Mouse (Mus musculus): ENCODE measurements around the gene Tle2. TPM values are rescaled to one million over a fixed set of nuclear protein-coding genes. Genes with fewer than 3 reads are reported as not detected.

Tle2 gene
- polyA plus RNA-seq, 1 experiment from 2014 or later: 29.7 TPM

DNA sequence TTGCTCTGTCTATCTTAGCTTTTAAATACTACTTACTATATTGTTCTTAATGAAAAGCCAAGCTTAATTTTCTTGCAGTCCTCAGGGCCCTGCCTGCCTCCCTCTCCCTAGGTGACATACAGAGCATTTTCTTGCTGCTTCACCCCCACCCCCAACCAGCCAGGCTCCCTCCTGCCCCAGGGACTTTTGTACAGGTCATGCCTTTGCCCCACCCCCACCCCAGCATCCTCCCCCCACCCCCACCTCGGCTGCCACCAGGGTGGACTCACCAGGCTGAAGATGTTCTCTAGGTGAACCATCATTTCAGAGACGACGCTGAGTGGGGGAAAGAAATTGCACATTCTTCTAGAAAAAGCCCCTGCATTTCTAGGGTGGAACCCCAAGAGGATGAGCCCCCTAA is 24.0 kb downstream of the Tle2 start:
- H3K36me3 ChIP-seq (replicated peaks; ENCODE audit: control insufficient read depth, insufficient read depth): no peaks in the 10 kb centered on the region
- DNase-seq (ENCODE audit: low spot score) (no peak), ATAC-seq (ENCODE audit: low FRiP score) (no peak)
- H3K27me3 ChIP-seq (ENCODE audit: control insufficient read depth, insufficient read depth, low read length): peaks cover 38% of the 10 kb centered on the region
- H3K9ac ChIP-seq: no peak overlapping the region
- peaks cover 30% of the 10 kb centered on the region for H3K4me1 ChIP-seq (replicated peaks; ENCODE audit: control insufficient read depth, insufficient read depth, low read length)
- no peak overlapping the region for H3K4me3 ChIP-seq (replicated peaks; ENCODE audit: low read length)
- no peak overlapping the region for H3K4me2 ChIP-seq (replicated peaks)
- 26% methylated on average over 3 of the region's 3 CpGs for WGBS
- H3K27ac ChIP-seq: no peak overlapping the region
- no peaks in the 10 kb centered on the region for H3K9me3 ChIP-seq (ENCODE audit: control insufficient read depth, low read length)

DNA sequence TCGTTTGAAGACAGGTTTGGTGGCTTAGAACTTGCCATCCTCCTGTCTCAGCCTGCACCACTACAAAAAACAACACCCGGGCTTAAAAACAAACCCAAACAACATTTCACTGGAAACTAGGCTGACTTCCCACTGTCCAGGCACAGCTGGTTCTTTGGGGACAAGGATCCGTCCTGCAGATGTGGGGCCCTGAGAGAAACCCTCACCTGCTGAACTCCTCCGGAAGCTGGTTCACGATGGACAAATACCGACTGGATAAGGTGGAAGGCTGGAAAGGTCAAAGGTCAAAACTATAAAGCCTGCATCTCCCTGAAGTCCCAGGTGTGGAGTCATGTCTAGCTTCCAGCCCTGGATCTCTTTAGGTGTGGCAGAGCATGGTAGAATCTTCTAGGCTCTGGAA is 24.5 kb downstream of the Tle2 start:
- Histone ChIP-seq H3K4me2 (replicated peaks) (no peak overlapping the region), H3K27me3 (ENCODE audit: control insufficient read depth, insufficient read depth, low read length) (peaks cover 32% of the 10 kb centered on the region)
- no peak for ATAC-seq (ENCODE audit: low FRiP score)

DNA sequence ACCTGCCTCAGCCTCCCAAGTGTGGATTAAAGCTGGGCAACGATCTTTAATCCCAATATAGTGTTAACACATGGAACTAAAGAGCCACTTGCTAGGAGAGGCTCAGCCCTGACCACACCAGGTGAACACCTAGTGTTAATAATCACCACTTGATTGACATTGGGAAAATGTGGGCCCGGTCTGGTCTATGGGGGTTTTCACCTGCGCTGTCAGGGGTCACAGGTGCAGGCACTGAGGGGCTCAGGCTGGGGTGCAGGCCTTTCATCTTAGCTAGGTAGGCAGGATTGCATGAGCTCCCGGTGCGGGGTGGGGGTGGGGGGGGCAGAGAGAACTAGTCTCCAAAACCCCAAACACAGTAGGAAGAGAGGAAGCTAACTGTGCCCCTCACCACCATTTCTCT is 25.3 kb downstream of the Tle2 start:
- WGBS: 81% methylated on average over 5 of the region's 5 CpGs
- no peak overlapping the region for H3K4me2 ChIP-seq (replicated peaks)
- no peaks in the 10 kb centered on the region for H3K36me3 ChIP-seq (replicated peaks; ENCODE audit: control insufficient read depth, insufficient read depth)
- H3K27me3 ChIP-seq (ENCODE audit: control insufficient read depth, insufficient read depth, low read length): peaks cover 25% of the 10 kb centered on the region
- no peak overlapping the region for H3K4me3 ChIP-seq (replicated peaks; ENCODE audit: low read length)
- H3K27ac ChIP-seq: no peak overlapping the region
- no peak overlapping the region for H3K9ac ChIP-seq
- H3K9me3 ChIP-seq (ENCODE audit: control insufficient read depth, low read length): no peaks in the 10 kb centered on the region
- DNase-seq (ENCODE audit: low spot score) (no peak), ATAC-seq (ENCODE audit: low FRiP score) (no peak)
- H3K4me1 ChIP-seq (replicated peaks; ENCODE audit: control insufficient read depth, insufficient read depth, low read length): peaks cover 30% of the 10 kb centered on the region

More for the DNA sequence above, 24.5 kb downstream of the Tle2 start:
- H3K4me3 ChIP-seq (replicated peaks; ENCODE audit: low read length): no peak overlapping the region
- H3K27ac ChIP-seq: no peak overlapping the region
- no peaks in the 10 kb centered on the region for H3K9me3 ChIP-seq (ENCODE audit: control insufficient read depth, low read length)
- WGBS: 65% methylated on average over 6 of the region's 6 CpGs
- no peak overlapping the region for H3K9ac ChIP-seq
- DNase-seq (ENCODE audit: low spot score): no peak
- H3K4me1 ChIP-seq (replicated peaks; ENCODE audit: control insufficient read depth, insufficient read depth, low read length): peaks cover 30% of the 10 kb centered on the region
- H3K36me3 ChIP-seq (replicated peaks; ENCODE audit: control insufficient read depth, insufficient read depth): no peaks in the 10 kb centered on the region

DNA sequence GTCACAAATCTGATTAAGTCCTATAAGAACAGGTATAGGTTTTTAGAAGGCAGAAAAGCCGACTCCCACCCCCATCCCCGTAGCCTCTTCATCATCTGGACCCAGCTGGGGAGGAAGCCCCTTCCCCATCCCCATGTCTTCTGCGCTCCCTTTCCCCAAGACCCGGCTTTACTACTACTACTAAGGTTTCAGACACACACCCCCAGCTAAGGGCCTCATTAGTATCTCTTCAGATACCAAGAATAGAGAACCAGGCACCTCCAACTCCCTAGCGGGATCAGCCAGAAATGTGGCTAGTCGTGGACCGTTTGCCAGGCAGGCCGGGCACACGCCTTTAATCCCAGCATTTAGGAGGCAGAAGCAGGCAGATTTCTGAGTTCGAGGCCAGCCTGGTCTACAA is 25.7 kb downstream of the Tle2 start:
- ATAC-seq (ENCODE audit: low FRiP score) (no peak), DNase-seq (ENCODE audit: low spot score) (no peak)
- no peak overlapping the region for H3K9ac ChIP-seq
- no peak overlapping the region for H3K4me2 ChIP-seq (replicated peaks)
- peaks cover 30% of the 10 kb centered on the region for H3K4me1 ChIP-seq (replicated peaks; ENCODE audit: control insufficient read depth, insufficient read depth, low read length)
- H3K27me3 ChIP-seq (ENCODE audit: control insufficient read depth, insufficient read depth, low read length): peaks cover 20% of the 10 kb centered on the region
- no peak overlapping the region for H3K27ac ChIP-seq
- H3K9me3 ChIP-seq (ENCODE audit: control insufficient read depth, low read length): no peaks in the 10 kb centered on the region
- H3K36me3 ChIP-seq (replicated peaks; ENCODE audit: control insufficient read depth, insufficient read depth): no peaks in the 10 kb centered on the region
- WGBS: 52% methylated on average over 10 of the region's 10 CpGs
- no peak overlapping the region for H3K4me3 ChIP-seq (replicated peaks; ENCODE audit: low read length)

DNA sequence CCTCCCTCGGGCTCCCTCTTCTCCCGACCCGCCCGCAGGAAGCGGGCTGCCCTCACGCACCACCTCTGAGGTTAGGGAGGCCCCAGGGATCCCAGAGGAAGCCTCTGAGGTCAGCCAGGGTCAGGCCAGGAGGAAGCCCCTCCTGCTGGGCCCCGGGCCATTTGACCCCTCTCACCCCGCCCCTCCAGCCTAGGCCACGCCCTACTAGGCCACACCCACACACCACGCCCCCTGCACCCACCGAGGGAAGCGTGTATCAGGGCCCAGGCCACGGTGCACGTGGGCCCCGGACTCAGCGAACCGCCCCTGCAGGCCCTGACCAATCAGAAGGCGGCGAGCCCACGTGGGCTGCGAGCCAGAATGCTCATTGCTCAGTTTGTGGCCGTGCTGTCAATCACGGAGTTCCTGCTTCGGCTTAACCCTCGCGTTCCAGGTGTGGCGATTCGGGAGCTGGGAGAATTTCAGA is 26.4 kb downstream of the Tle2 start, which contains the start of gene Tle6:
Gene Tle6 (minus strand): TSS at position 336 of the 466 bp plus-strand sequence.
- ATAC-seq (ENCODE audit: low FRiP score): peak; percentile 79
- WGBS: under 1% methylated on average over 28 of the region's 28 CpGs
- peaks cover 30% of the 10 kb centered on the region for H3K4me1 ChIP-seq (replicated peaks; ENCODE audit: control insufficient read depth, insufficient read depth, low read length)

DNA sequence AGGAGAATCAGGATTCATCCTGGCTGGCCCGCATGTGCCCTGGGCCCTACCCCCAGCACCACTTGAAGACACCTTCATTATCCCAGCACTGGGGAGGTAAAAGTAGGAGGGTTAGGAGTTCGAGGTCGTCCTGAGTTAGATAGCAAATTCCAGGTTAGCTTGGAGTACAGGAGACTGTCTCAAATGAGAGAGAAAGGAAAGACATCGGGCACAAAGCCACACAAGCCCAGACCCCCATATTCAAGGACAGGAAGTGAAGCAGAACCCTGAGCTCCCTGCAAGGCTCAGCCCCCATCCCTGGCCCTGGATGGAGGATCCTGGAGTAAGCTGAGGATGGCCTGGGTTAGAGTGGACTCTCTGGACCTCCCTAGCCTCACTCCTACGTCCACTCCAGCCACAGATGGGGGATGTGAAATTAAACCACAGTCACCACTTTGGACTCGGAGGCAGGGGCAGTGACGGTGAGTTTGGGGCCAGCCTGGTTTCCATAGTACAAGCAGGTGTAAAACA is 27.1 kb downstream of the Tle2 start:
- peaks cover 13% of the 10 kb centered on the region; the same call in 1 of the 2 replicates for H3K27me3 ChIP-seq (ENCODE audit: control insufficient read depth, insufficient read depth, low read length)
- peak overlapping the region; percentile 48 for H3K4me2 ChIP-seq (replicated peaks)
- ATAC-seq (ENCODE audit: low FRiP score) (no peak), DNase-seq (ENCODE audit: low spot score) (no peak)
- WGBS: 22% methylated on average over 7 of the region's 7 CpGs
- H3K9me3 ChIP-seq (ENCODE audit: control insufficient read depth, low read length): no peaks in the 10 kb centered on the region
- no peak overlapping the region for H3K27ac ChIP-seq
- H3K36me3 ChIP-seq (replicated peaks; ENCODE audit: control insufficient read depth, insufficient read depth): no peaks in the 10 kb centered on the region
- H3K4me1 ChIP-seq (replicated peaks; ENCODE audit: control insufficient read depth, insufficient read depth, low read length): peaks cover 23% of the 10 kb centered on the region
- H3K9ac ChIP-seq: no peak overlapping the region
- H3K4me3 ChIP-seq (replicated peaks; ENCODE audit: low read length): no peak overlapping the region

More for the DNA sequence above, 26.4 kb downstream of the Tle2 start, which contains the start of gene Tle6:
- peak; percentile 98 for DNase-seq (ENCODE audit: low spot score)
- peak within 1 kb of the TSS; percentile 10; the same call in 1 of the 2 replicates for H3K4me3 ChIP-seq (replicated peaks; ENCODE audit: low read length)
- H3K4me2 ChIP-seq (replicated peaks): peak within 1 kb of the TSS; percentile 48
- no peak within 1 kb of the TSS for H3K27ac ChIP-seq
- no peaks in the 10 kb centered on the region for H3K36me3 ChIP-seq (replicated peaks; ENCODE audit: control insufficient read depth, insufficient read depth)
- H3K9ac ChIP-seq: no peak within 1 kb of the TSS
- H3K27me3 ChIP-seq (ENCODE audit: control insufficient read depth, insufficient read depth, low read length): peaks cover 13% of the 10 kb centered on the region
- H3K9me3 ChIP-seq (ENCODE audit: control insufficient read depth, low read length): no peaks in the 10 kb centered on the region

DNA sequence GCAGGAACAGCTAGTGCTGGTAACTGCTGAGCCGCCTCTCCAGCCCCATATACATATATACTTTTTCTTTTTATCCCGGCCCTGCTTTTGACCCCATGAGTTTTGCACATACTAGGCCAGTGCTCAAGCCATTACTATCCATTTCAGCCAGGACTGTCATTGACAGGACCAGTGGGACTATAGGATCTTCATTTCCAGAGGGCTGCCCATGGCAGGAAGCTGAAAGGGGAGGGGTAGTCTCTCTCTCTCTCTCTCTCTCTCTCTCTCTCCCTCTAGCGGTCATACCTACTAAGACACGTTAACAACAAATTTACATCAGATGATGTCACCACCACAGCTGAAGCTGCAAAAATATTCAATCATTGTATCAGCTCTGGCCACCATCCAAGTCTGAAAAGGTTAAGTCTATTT is 28.4 kb downstream of the Tle2 start:
- peaks cover 17% of the 10 kb centered on the region for H3K4me1 ChIP-seq (replicated peaks; ENCODE audit: control insufficient read depth, insufficient read depth, low read length)
- no peak overlapping the region for H3K4me3 ChIP-seq (replicated peaks; ENCODE audit: low read length)
- H3K9me3 ChIP-seq (ENCODE audit: control insufficient read depth, low read length): no peaks in the 10 kb centered on the region
- no peak overlapping the region for H3K4me2 ChIP-seq (replicated peaks)
- H3K36me3 ChIP-seq (replicated peaks; ENCODE audit: control insufficient read depth, insufficient read depth): no peaks in the 10 kb centered on the region
- H3K27me3 ChIP-seq (ENCODE audit: control insufficient read depth, insufficient read depth, low read length): peaks cover 13% of the 10 kb centered on the region; the same call in 1 of the 2 replicates
- 16% methylated on average over 4 of the region's 4 CpGs for WGBS
- H3K9ac ChIP-seq: no peak overlapping the region
- no peak for ATAC-seq (ENCODE audit: low FRiP score)
- DNase-seq (ENCODE audit: low spot score): peak; percentile 78
- no peak overlapping the region for H3K27ac ChIP-seq

DNA sequence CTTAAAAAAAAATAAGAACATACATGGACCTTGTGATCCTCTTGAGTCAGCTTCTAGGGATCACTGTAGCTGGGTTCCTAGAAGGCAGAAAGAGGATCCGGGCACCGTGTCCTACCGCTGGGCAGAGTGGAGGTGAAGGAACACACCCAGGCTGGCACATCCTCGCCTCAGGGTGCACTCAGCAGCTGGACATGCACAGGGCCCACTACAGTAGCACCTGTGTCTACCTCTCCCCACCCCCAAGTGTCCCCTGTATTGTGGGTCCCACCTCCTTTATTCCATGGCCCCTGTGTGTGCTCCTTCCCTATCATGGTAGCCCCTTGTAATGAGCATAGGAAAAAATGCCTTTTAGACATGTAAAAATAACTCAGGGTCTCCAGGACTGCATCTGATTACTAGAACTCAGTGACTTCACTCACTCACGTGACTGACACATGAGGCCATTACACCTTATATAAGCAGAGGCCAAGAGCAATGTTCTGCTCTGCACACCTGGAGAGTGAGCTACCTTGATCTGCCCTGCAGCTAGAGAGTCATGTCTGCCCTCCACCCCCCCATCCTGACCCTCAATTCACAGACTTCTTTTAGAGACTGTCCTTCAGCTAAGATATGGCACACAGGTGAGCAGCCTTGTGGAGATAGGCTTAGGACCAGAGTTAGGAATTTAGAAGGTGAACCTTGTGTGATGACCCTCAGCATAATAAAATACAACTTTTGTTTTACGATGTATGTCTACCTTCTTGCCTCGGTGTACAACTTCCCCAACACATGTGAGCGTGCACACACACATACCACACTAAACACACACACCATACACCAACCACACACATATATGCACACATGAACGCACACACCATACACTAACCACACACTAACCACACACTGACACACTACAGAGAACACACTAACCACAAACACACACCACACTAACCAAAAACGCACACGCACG is 29.9 kb downstream of the Tle2 start:
- ATAC-seq (ENCODE audit: low FRiP score): peak; percentile 5; the same call in 1 of the 2 replicates
- 79% methylated on average over 12 of the region's 12 CpGs for WGBS

DNA sequence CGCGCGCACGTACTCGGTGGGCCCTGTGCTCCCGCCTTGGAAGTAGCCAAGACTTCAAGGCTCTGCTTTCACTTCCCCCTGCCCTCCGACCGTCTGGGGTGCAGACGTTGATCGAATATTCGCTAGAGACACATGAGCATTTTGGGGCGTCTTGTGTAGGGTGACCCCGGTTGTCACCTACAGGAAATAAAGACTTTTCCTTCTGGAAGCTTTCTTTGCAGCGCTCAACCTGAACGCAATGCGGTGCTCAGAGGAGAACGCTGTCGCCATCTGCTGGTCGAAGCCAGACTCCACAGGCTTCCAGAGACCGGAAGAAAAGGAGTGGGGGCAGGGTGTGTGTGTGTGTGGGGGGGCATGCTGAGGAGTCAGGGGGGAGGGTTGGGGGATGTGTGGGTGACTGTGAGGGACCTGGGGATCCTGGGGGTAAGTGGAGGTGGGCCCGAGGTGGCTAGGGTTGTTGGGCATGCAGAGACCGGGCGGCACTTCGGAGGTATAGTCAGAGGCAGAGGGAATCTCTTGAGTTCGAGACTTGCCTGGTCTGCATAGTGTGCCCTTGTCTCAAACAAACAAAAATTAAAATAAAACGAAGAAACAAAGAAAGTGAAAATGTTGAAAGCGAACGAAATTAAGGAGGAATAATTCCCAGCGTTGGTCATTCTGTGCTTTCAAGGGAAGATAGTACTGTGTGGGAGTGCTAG is 30.8 kb downstream of the Tle2 start:
- Histone ChIP-seq H3K9me3 (ENCODE audit: control insufficient read depth, low read length) (no peaks in the 10 kb centered on the region), H3K9ac (peak overlapping the region; percentile 57), H3K27ac (peak overlapping the region; percentile 90), H3K4me1 (replicated peaks; ENCODE audit: control insufficient read depth, insufficient read depth, low read length) (peaks cover 16% of the 10 kb centered on the region), H3K4me2 (replicated peaks) (peak overlapping the region; percentile 69), H3K36me3 (replicated peaks; ENCODE audit: control insufficient read depth, insufficient read depth) (no peaks in the 10 kb centered on the region), H3K27me3 (ENCODE audit: control insufficient read depth, insufficient read depth, low read length) (0 out of 2 replicates have a peak, but pooled peaks cover 5% of the 10 kb centered on the region), H3K4me3 (replicated peaks; ENCODE audit: low read length) (peak overlapping the region; percentile 34)
- ATAC-seq (ENCODE audit: low FRiP score) (peak; percentile 25), DNase-seq (ENCODE audit: low spot score) (peak; percentile 93)
- WGBS: 19% methylated on average over 29 of the region's 29 CpGs

More for the DNA sequence above, 29.9 kb downstream of the Tle2 start:
- no peak overlapping the region for H3K27ac ChIP-seq
- H3K9me3 ChIP-seq (ENCODE audit: control insufficient read depth, low read length): no peaks in the 10 kb centered on the region
- peak overlapping the region; percentile 69 for H3K4me2 ChIP-seq (replicated peaks)
- no peaks in the 10 kb centered on the region for H3K36me3 ChIP-seq (replicated peaks; ENCODE audit: control insufficient read depth, insufficient read depth)
- peaks cover 8% of the 10 kb centered on the region; the same call in 1 of the 2 replicates for H3K27me3 ChIP-seq (ENCODE audit: control insufficient read depth, insufficient read depth, low read length)
- DNase-seq (ENCODE audit: low spot score): no peak
- peaks cover 16% of the 10 kb centered on the region for H3K4me1 ChIP-seq (replicated peaks; ENCODE audit: control insufficient read depth, insufficient read depth, low read length)
- no peak overlapping the region for H3K4me3 ChIP-seq (replicated peaks; ENCODE audit: low read length)
- no peak overlapping the region for H3K9ac ChIP-seq
